Mouse (Mus musculus) spleen, postnatal 10 days (tissue): Measurements from ENCODE around the gene Stat5b.
A peak's percentile ranks its signal among the peaks of the same experiment; 100 is the strongest.

Experiments used
- DNase-seq, 2 experiments: peaks; one replicate each; pipeline ENCODE4 v3.0.0; 2021 to 2022; ENCODE audit warnings: low spot score in 2 of 2

Stat5b gene

GRCm38 (mm10) chr11:100840866-100841265, 9.7 kb downstream of the Stat5b start:
- DNase-seq: peak in 1 of 2 experiments; percentile 55

GRCm38 (mm10) chr11:100839523-100839922, 11.0 kb downstream of the Stat5b start:
- DNase-seq: no peak

- DNase-seq: no peak
Measured at GRCm38 (mm10) chr11:100838894-100839293, 11.6 kb downstream of the Stat5b start.

GRCm38 (mm10) chr11:100836923-100837702, 13.4 kb downstream of the Stat5b start:
- DNase-seq: peak in 1 of 2 experiments; percentile 50

GRCm38 (mm10) chr11:100833466-100833865, 17.1 kb downstream of the Stat5b start:
- no peak for DNase-seq

GRCm38 (mm10) chr11:100831396-100831795, 19.1 kb downstream of the Stat5b start:
- no peak for DNase-seq

GRCm38 (mm10) chr11:100829691-100830090, 20.8 kb downstream of the Stat5b start:
- DNase-seq: no peak

- DNase-seq: no peak
Measured at GRCm38 (mm10) chr11:100828676-100829151, 21.8 kb downstream of the Stat5b start.

- DNase-seq: peak in 1 of 2 experiments; percentile 61
Measured at GRCm38 (mm10) chr11:100826161-100826866, 24.2 kb downstream of the Stat5b start.

GRCm38 (mm10) chr11:100825451-100825850, 25.1 kb downstream of the Stat5b start:
- DNase-seq: no peak

GRCm38 (mm10) chr11:100824496-100824895, 26.0 kb downstream of the Stat5b start:
- DNase-seq: no peak

GRCm38 (mm10) chr11:100823543-100824313, 26.8 kb downstream of the Stat5b start:
- no peak for DNase-seq

- peak; percentile 49 to 62 for DNase-seq
Measured at GRCm38 (mm10) chr11:100822365-100822764, 28.2 kb downstream of the Stat5b start.

- no peak for DNase-seq
Measured at GRCm38 (mm10) chr11:100821605-100822220, 28.8 kb downstream of the Stat5b start.

- no peak for DNase-seq
Measured at GRCm38 (mm10) chr11:100820047-100820446, 30.5 kb downstream of the Stat5b start.

GRCm38 (mm10) chr11:100819626-100820025, 30.9 kb downstream of the Stat5b start:
- DNase-seq: no peak

- DNase-seq: peak in 1 of 2 experiments; percentile 36
Measured at GRCm38 (mm10) chr11:100819048-100819447, 31.5 kb downstream of the Stat5b start.

- peak in 1 of 2 experiments; percentile 29 for DNase-seq
Measured at GRCm38 (mm10) chr11:100818359-100819012, 32.0 kb downstream of the Stat5b start.

GRCm38 (mm10) chr11:100817311-100817710, 33.2 kb downstream of the Stat5b start:
- DNase-seq: no peak

- DNase-seq: no peak
Measured at GRCm38 (mm10) chr11:100816801-100817200, 33.7 kb downstream of the Stat5b start.

GRCm38 (mm10) chr11:100816342-100816741, 34.2 kb downstream of the Stat5b start:
- no peak for DNase-seq
